Mouse (Mus musculus) midbrain, postnatal 0 days (tissue): ENCODE data around the gene Mmp11. TPM values are rescaled to one million over a fixed set of nuclear protein-coding genes. Genes with fewer than 3 reads are reported as not detected.
A peak's percentile ranks its signal among the peaks of the same experiment; 100 is the strongest.

Experiments
- ATAC-seq: fragments of 200-750 bp; cut with Nextera tagmentation; 2 replicates; pipeline ENCODE4 v1.8.0; 2017; ENCODE audit warnings: moderate number of reproducible peaks, mild to moderate bottlenecking, moderate TSS enrichment, moderate library complexity; ENCODE audit not compliant: low FRiP score
- DNase-seq: peaks from one replicate; pipeline ENCODE4 v3.0.0-alpha.2; 2015; ENCODE audit warnings: low spot score
- H3K27ac ChIP-seq: fragments of 300-500 bp; sonication (generic); 2 replicates; pipeline ENCODE4 v1.5.1; 2014; ENCODE audit warnings: low read depth, mild to moderate bottlenecking, low read length, mixed read lengths
- H3K27me3 ChIP-seq: fragments of 300-500 bp; sonication (generic); 2 replicates; pipeline ENCODE4 v1.6.1; 2014; ENCODE audit warnings: low read length, control low read depth, mixed read lengths; ENCODE audit not compliant: insufficient read depth
- H3K36me3 ChIP-seq: fragments of 300-500 bp; sonication (generic); 2 replicates; pipeline ENCODE4 v1.6.1; 2014; ENCODE audit warnings: low read length, control low read depth, mixed read lengths; ENCODE audit not compliant: insufficient read depth
- H3K4me1 ChIP-seq: fragments of 300-500 bp; sonication (generic); 2 replicates; pipeline ENCODE4 v1.6.1; 2014; ENCODE audit warnings: mild to moderate bottlenecking, control low read depth, antibody characterized with exemption, low read length, mixed read lengths; ENCODE audit not compliant: insufficient read depth
- H3K4me2 ChIP-seq: fragments of 300-500 bp; sonication (generic); 2 replicates; pipeline ENCODE4 v1.6.1; 2014; ENCODE audit warnings: low read depth, mild to moderate bottlenecking, low read length, mixed read lengths; ENCODE audit not compliant: poor library complexity, severe bottlenecking
- H3K4me3 ChIP-seq: fragments of 300-500 bp; sonication (generic); 2 replicates; pipeline ENCODE4 v1.5.1; 2014; ENCODE audit warnings: low read depth, mild to moderate bottlenecking, low read length, moderate library complexity
- H3K9ac ChIP-seq: fragments of 300-500 bp; sonication (generic); replicated peaks from 2 replicates; pipeline ENCODE4 v1.6.1; 2014; ENCODE audit warnings: mild to moderate bottlenecking, low read length, moderate library complexity, mixed read lengths; ENCODE audit not compliant: poor library complexity, severe bottlenecking
- H3K9me3 ChIP-seq: fragments of 300-500 bp; sonication (generic); 2 replicates; pipeline ENCODE4 v1.6.1; 2016; ENCODE audit warnings: low read length, control low read depth
- CTCF ChIP-seq: IDR thresholded peaks from 2 replicates; pipeline ENCODE4 v1.5.1; 2016; ENCODE audit warnings: antibody characterized with exemption, mild to moderate bottlenecking
- WGBS: fragments of 180-500 bp; shearing (Covaris S2); extraction: QIAGEN DNeasy Blood & Tissue Kit; methylation state at CpG from one replicate; pipeline ENCODE4 v1.1.7; 2014; 5-methylcytosine and 5-hydroxymethylcytosine counted together
- polyA plus RNA-seq: library from polyadenylated mRNA; unstranded; fragments of >200 nt; fragmentation: Nextera tagmentation; extraction: Ambion mirVana; gene quantifications from 2 replicates; pipeline ENCODE4 v1.2.1, GENCODE M21; 2015
- total RNA-seq: library from RNA; depleted of rRNA; stranded (reverse); fragments of >200 nt; gene quantifications from 2 replicates; pipeline ENCODE4 v1.2.3, GENCODE M21; 2014

The Mmp11 gene
- total and polyA plus RNA-seq, 2 experiments from 2014 or later: 6.6 to 11.5 TPM

GRCm38 (mm10) chr10:75939481-75940234, 3.4 kb upstream of the Mmp11 start:
- WGBS: 47% methylated on average over 9 of the region's 9 CpGs

GRCm38 (mm10) chr10:75937851-75938643, 1.8 kb upstream of the Mmp11 start:
- Histone ChIP-seq H3K9ac (no peak overlapping the region), H3K4me1 (no peaks in the 10 kb centered on the region), H3K27me3 (no peaks in the 10 kb centered on the region), H3K9me3 (no peaks in the 10 kb centered on the region), H3K4me2 (peak overlapping the region; percentile 37), H3K36me3 (no peaks in the 10 kb centered on the region), H3K27ac (no peak overlapping the region), H3K4me3 (no peak overlapping the region)
- ATAC-seq (no peak), DNase-seq (no peak)
- TF ChIP-seq CTCF: no peak
- WGBS: 55% methylated on average over 10 of the region's 10 CpGs

More at GRCm38 (mm10) chr10:75939481-75940234, 3.4 kb upstream of the Mmp11 start:
- Histone ChIP-seq H3K36me3 (no peaks in the 10 kb centered on the region), H3K9ac (no peak overlapping the region), H3K4me2 (no peak overlapping the region), H3K4me1 (no peaks in the 10 kb centered on the region), H3K9me3 (no peaks in the 10 kb centered on the region), H3K27ac (no peak overlapping the region), H3K27me3 (no peaks in the 10 kb centered on the region), H3K4me3 (no peak overlapping the region)
- ATAC-seq: no peak
- no peak for TF ChIP-seq CTCF
- DNase-seq: no peak

DNA sequence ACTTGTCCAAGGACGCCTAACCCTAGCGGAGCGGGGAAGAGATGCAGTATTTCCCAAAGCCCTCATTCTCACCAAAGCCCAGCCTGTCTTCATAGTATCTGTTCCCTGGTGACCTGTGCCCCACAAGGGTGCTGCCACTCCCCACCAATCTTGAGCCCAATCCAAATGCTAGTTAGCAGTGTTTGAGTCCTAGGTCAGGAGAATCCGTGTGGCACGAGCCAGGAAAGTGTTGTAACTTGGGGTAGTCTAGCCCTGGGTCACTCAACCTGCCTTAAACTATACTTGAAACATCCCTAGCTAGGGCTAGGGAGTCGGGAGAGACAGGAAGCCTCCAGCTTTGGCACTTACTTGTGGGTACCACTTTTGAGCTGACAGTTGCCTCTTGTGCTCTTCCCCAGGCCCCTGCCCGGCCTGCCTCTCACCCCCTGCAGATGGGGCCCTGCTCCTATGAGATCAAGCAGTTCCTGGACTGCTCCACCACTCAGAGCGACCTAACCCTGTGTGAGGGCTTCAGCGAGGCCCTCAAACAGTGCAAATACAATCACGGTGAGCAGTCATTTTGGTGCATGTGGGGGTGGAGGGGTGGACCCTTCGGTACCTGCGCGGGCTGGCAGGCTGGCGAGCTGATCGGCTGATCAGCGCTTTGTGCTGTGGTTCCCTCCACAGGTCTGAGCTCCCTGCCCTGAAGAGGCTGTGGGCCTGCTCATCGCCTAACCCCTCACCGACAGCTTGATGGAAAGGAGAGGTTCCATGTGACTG, 792 bp upstream of the Mmp11 start:
- no peak for TF ChIP-seq CTCF
- Histone ChIP-seq H3K4me3 (no peak overlapping the region), H3K27me3 (no peaks in the 10 kb centered on the region), H3K9me3 (no peaks in the 10 kb centered on the region), H3K36me3 (no peaks in the 10 kb centered on the region), H3K27ac (no peak overlapping the region), H3K4me2 (peak overlapping the region; percentile 37), H3K4me1 (no peaks in the 10 kb centered on the region), H3K9ac (no peak overlapping the region)
- ATAC-seq (no peak), DNase-seq (no peak)
- 38% methylated on average over 18 of the region's 18 CpGs for WGBS

DNA sequence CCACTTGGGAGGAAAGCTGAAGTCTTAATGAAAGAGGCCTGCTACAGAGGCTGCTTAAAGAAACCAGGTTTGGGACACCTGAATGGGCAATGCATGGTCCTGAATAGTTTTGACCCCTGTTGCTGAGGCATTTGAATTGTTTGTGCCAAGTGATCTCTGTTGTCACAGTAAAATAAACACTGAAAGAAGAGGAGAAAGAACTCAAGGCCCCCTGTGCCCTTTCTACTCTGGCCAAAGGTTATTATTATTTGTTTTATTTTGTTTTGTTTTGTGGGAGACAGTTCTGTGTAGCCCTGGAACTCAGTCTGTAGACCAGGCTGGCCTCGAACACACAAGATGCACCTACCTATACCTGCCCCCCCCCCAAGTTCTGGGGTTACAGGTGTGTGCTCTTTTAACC, 1.3 kb downstream of the Mmp11 start:
- Histone ChIP-seq H3K9ac (no peak overlapping the region), H3K4me2 (peak overlapping the region; percentile 84), H3K27me3 (no peaks in the 10 kb centered on the region), H3K4me1 (no peaks in the 10 kb centered on the region), H3K4me3 (peak overlapping the region; percentile 68; the same call in 1 of the 2 replicates), H3K36me3 (no peaks in the 10 kb centered on the region), H3K27ac (no peak overlapping the region), H3K9me3 (no peaks in the 10 kb centered on the region)
- 83% methylated on average over 1 of the region's 1 CpGs for WGBS
- DNase-seq (no peak), ATAC-seq (no peak)
- TF ChIP-seq CTCF: no peak

GRCm38 (mm10) chr10:75932891-75933290, 3.4 kb downstream of the Mmp11 start, which contains the start of gene Chchd10:
Gene Chchd10, plus strand, starts transcription at chr10:75933130.
- no peak for ATAC-seq
- DNase-seq: no peak
- H3K27me3 ChIP-seq: no peaks in the 10 kb centered on the region
- WGBS: 37% methylated on average over 6 of the region's 6 CpGs
- H3K27ac ChIP-seq: no peak within 1 kb of the TSS
- H3K36me3 ChIP-seq: no peaks in the 10 kb centered on the region
- H3K9ac ChIP-seq: peak within 1 kb of the TSS; percentile 61
- no peaks in the 10 kb centered on the region for H3K9me3 ChIP-seq
- H3K4me2 ChIP-seq: peak within 1 kb of the TSS; percentile 85
- H3K4me1 ChIP-seq: no peaks in the 10 kb centered on the region
- no peak for TF ChIP-seq CTCF
- H3K4me3 ChIP-seq: peak within 1 kb of the TSS; percentile 39
